Mouse (Mus musculus): ENCODE measurements at regions not wholly inside any gene's neighbourhood (a gene's known extent, or its start where the extent isn't known, plus 50 kb on each side); places are given as distances from the start of the nearest gene placed in this dataset.

DNA sequence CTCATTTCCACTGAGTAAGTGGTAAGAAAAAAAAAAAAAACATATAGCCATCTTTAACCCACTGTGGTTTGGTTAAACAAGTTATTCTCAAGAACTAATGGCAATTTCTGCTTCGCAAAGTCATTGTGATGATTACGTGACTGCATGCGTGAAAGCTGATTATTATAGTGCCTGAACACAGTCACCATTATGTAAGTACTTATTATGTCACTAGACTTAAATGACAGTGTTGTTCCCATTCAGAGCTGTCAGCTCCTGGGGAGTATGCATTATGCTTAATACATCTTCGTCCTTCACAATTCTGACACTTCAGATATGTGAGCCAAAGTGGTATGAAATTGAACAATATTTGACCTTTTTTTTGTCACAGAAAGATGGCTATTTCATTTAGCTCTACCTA lies 71.3 kb upstream of the Kcnd3 start:
- DNase-seq, result no peak

DNA sequence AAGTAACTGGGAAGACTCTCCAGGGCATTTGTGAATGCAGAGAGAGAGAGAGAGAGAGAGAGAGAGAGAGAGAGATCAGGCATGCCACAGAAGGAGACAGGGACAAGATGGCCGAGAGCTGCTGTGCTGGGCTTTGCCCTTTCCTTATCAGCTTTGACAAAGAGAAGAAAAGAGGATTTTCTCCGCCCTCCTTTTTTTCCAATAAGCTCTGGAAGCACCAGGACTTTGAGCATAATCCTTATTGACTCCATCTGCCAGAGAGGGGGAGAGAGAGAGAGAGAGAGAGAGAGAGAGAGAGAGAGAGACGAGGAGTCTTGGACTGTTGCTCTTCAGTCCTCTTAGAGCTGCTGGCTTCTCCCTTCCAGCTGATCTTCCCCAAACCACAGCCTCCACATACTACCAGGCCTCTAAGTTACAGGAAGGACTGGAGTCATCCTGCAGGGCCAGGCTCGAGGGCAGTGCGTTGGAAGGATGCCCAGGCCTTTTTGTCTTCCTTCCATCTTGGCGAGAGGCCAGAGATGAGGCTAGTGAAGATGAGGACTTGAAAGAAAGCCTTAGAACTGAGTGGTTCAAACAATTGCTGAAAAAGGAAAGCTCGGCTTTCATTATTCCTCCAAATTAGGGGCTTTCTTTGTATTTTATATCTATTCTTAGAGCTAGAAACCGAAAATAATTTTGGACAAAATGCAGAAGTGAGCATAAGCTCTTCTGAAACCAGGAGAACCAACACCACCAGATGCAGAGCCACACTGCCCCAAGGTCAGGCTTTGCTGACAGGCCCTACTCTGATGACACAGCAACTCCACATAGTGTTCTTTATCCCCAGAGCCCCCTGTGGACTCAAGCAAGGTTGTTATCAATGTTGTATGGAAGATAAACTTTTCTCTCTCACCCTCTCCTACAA lies 59.3 kb upstream of the Kcnd3 start:
- no peak for DNase-seq

Data from thymus, adult 18-20 months (tissue).